Mouse (Mus musculus) MEL-GATA-1-ER (cell line): ENCODE results near the gene Trim2.

Source experiments
- DNase-seq: peaks from one replicate; pipeline ENCODE4 v3.0.0-alpha.2; 2012; ENCODE audit warnings: low read depth; ENCODE audit errors: extremely low read depth

Trim2 gene

GRCm38 (mm10) chr3:84193881-84194280 is 112.8 kb downstream of the Trim2 start:
- DNase-seq = no peak

- no peak for DNase-seq
These were observed 115.4 kb downstream of the Trim2 start for GRCm38 (mm10) chr3:84191141-84191881.

DNA sequence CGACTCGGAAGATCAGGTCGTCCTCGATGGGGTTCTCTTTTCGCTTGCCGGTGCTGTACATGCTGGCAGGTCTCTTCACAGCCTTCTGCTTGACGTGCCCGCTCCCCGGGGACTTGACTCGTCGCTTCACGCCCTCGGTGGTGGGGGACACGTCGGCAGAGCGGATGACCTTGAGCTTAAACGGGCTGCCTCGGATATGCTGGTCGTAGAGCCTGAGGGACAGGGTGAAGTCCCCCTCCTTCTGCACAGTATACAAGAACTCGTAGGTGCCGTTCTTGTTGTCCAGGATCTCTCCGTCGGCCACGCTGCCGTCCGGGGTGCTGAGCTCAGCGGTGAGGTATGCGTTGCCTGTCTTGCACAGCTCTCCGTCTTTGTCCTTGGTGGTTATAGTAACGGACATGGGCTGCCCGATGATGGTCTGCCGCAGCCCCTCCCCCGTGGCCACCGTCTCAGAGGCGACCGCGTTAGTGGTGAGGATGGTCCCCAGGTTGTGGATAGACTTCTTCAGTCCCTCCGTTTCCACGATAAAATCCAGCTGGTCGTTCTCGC is 116.1 kb downstream of the Trim2 start:
- no peak for DNase-seq

- no peak for DNase-seq
These were observed 117.0 kb downstream of the Trim2 start for GRCm38 (mm10) chr3:84189629-84190173.

- no peak for DNase-seq
These were observed 125.0 kb downstream of the Trim2 start for GRCm38 (mm10) chr3:84181717-84182116.

DNA sequence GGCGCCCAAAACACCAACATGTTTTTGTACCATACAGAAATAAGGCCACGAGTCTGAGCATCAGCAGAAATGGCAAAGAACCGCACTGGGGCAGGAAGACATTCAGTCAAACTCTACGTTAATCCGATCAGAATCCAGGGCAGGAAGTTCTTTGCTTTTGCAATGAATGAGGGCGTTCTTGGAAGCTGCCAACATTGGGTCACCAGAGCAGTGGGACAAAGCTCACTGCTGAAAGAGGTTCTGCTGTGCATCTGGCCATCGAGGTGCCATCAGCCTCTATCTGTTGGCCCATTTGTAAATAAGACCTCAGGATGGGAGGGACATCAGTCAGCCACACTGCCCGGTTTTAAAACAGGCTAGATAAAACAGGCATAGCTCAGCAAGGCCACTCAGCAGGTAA is 125.6 kb downstream of the Trim2 start:
- no peak for DNase-seq

- no peak for DNase-seq
These were observed 126.4 kb downstream of the Trim2 start for GRCm38 (mm10) chr3:84180304-84180703.

DNA sequence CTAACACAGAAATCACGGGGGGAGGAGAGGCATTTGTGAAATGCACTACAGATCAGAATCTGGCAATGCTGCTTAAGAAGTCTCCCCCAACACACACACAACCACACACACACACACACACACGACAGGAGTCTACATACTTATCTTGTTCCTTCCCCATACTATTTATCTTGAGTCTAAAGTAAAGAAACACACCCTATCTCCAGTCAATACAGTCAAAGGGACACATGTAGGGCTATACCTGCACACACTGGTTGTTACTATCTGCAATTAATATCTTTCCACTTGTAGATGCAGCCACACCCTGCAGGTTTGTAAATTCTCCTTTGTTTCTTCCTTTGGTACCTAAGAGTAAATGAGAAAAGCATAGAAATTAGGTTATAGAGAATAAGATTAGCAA is 128.8 kb downstream of the Trim2 start:
- DNase-seq = no peak

- peak; percentile 68 for DNase-seq
These were observed 131.1 kb downstream of the Trim2 start for GRCm38 (mm10) chr3:84175337-84176315.

DNA sequence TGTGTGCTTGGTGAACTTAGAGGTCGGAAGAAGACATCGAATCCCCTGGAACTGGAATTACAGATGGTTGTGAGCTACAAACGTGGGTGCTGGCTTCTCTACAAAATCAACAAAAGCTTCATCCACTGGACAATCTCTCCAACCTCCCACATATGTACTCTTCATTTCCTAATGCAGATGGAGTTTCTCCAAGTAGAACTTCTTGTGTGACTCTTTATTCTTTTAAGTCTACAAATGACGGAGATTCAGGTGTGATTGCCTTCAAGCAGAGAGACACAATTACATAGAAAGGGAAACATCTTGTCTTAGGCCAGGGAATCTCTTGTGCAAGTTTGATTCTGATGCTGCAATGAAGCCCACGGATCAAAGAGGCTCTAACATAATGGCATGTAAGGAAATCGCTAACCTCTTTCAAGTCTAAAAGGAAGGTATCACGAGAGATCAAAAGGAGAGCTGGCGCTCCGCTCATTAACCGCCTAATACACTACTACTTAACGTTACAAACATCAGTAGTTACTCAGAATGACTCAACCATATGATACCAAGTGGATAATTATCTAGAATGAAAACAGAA is 133.0 kb downstream of the Trim2 start, which contains the start of gene Gm6525:
TSS of gene Gm6525 (plus strand) at position 524 of the 574 bp plus-strand sequence.
- DNase-seq = no peak

DNA sequence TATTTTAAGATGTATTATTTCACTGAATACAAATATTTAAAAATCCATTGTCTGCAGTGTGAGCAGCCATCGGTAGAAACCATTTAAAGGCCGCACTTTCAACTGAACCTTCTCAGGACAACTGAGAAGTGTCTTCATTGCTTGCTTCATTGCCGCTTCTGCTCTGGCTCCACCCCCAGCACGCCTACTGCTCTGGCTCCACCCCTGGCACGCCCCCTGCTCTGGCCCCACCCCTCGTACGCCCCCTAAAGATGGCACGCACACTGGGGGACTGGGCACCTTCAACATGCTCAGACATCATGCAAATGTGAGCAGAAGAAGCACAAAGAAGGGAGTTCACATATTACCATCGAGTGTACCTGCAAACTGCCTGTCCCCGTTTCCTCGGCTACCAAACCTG is 134.3 kb downstream of the Trim2 start:
- DNase-seq = no peak

DNA sequence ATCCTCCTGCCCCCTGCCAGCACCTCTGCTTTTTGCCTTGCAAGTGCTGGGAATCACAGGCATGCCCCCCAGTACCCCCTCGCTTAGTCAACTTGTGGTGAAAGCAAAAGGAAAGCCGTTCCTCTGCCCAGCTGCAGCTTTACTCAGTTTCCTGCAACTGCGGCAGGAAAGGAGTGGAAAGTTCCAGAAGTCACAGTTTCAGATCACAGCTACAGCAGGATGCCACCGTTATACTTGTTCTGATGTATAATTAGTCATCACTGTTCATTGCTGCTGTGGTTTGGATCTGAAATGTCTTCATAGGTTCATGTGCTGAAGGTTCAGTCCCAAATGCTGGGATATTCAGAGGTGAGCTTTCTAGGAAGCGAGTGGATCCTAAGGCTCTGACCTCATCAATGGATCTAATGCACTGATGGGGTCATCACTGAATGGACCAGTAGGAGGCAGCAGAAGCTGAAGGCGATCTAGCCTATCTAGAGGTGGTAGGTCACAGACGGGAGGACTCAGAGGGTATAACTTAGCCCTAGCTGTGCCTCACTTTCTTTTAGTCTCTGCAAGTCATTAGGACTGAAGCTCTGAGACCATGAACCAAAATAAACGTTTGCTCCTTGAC is 137.2 kb downstream of the Trim2 start:
- no peak for DNase-seq

DNA sequence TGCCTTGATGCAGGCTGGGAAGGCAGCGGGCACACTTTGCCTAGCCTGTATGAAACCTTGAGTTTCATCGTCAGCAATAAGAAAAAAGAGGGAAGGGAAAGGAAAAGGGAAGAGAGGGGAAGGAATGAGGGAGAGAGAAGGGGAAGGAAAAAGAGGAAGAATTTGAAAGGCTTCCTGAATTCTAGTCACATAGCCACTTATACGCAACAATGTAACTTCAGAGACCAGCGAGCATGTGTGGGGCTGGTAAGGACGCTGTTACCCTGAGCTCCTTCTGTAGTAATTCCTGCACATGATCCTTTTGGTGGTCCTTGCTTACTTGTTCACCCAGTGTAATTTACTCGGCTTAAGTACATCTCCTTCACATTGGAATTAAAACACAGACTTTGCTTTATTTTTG is 137.7 kb downstream of the Trim2 start:
- no peak for DNase-seq

DNA sequence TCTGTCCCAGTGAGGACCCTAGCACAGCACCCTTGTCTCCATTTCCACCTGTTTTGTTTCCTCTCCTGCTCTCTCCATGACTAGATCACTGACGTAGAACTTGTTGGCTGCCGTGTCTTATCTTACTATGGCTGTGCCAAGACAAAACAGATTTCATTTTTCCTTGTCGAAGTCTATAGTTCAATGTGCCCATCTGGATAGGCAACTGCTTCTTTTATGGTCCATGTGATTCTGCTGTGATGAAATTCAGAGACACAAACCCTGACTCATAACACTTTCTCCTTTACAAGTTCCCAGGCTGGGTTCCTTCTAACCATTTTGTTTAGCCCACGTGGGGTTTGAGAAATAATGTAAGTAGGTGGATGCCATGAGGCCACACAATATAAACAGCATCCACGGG is 140.6 kb downstream of the Trim2 start:
- DNase-seq = no peak

DNA sequence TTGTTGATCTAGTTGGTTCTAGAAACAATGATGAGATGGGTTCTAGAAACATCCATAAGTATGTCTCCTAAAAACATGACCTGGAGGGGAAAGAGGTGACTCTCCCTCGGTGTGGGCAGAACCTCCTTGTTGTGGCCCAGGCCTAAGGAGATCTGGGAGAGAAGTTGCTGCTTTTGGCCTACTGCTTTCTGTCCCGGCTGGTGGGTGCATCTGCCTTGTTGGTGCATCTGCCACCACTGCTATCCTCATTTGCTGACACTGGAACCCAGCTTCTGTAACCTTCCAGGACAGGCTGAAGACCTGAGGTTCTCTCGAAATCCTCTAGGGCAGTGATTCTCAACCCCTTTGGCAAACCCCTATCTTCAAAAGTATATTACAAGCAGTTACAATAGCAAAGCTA is 141.3 kb downstream of the Trim2 start:
- DNase-seq = no peak

DNA sequence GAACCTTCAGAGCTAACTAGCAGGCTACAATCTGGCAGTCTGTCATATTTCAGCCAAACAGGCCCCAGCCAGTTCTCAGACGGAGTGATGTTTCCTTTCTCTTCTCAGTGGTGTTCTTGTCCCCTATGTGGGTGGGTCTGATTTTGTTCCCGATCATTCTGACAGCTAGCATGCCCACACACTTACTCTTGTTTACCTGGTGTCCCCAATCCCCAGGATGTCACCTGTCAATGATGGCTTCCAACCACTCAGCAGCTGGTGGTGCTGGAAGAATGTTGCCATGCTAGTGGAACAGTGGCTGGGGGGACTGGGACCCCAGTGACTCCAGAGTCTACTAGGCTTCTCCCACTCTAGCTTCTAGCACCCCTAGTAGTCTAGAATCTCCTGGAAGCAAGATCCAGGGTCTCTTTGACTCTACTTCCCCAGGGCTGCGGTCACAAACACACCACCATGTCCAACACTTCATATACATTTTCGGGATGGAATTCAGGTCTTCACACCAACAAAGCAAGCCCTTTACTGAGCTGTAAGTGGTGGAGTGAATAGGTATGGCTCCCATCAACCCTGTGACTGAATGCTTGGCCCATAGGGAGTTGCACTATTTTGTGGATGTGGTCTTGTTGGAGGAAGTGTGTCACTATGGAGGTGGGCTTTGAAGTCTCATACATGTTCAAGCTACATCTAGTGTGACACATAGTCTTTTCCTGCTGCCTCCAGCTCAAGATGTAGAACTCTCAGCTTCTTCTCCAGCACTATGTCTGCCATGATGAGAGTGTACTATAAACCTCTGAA is 148.9 kb downstream of the Trim2 start:
- no peak for DNase-seq

DNA sequence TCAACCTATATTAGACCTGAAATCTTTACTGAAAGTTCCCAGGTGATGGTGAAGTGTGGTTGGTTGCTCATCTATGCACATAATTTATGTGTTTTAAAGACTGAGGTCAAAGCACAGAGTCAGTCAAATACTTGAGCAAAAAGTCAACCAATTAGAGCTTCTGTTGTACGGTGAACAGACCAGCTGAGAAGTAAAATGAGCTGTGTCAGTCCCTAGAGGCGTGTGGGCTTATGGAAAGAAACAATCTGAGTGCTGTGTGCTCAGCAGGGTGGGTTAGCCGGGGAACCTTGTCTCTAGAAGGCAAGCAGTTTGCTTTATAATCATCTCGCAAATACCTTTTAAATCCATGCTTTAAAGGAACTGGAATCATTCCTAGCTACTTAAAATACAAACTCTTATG is 149.7 kb downstream of the Trim2 start:
- DNase-seq = no peak

GRCm38 (mm10) chr3:84156105-84156504 is 150.6 kb downstream of the Trim2 start:
- no peak for DNase-seq

- peak; percentile 80 for DNase-seq
These were observed 151.1 kb downstream of the Trim2 start, which contains the start of gene Mnd1 for GRCm38 (mm10) chr3:84155558-84156006. Gene Mnd1 (minus strand): TSS chr3:84155786.

DNA sequence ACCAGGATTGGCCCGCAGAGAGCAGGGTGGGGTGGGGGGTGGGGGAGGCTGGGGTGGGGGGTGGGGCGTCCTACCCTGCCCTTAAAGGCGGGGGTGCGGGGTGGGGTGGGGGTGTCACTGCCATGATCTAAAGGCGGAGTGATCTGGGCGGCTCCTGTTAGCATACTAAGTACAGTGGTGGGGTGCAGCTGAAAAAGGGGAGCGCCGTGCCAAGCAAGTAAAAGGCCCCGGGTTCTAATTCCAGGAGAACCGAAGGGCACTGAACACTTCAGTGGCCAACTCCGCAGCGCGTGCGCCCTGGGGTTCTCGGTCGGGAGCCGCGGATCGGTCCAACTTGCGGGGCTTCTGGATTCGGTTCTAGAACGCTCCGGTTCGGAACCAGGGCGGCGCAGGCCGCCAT is 151.5 kb downstream of the Trim2 start:
- DNase-seq = peak; percentile 82
